Mouse (Mus musculus) E14TG2a.4 (cell line): ENCODE measurements around the gene Ccdc69.

Experiments used
- H3K27me3 ChIP-seq: 2 replicates; pipeline ENCODE4 v1.6.1; 2014; ENCODE audit warnings: low read length, control low read depth; ENCODE audit not compliant: insufficient read depth
- H3K36me3 ChIP-seq: 2 replicates; pipeline ENCODE4 v1.6.1; 2014; ENCODE audit warnings: low read length, control low read depth; ENCODE audit not compliant: insufficient read depth
- H3K4me1 ChIP-seq: replicated peaks from 2 replicates; pipeline ENCODE4 v1.6.1; 2014; ENCODE audit warnings: low read depth, low read length, control low read depth
- H3K4me3 ChIP-seq: replicated peaks from 2 replicates; pipeline ENCODE4 v1.5.1; 2014; ENCODE audit warnings: mild to moderate bottlenecking, low read length
- H3K9me3 ChIP-seq: 2 replicates; pipeline ENCODE4 v1.6.1; 2014; ENCODE audit warnings: low read length, control low read depth
- CTCF ChIP-seq: conservative IDR thresholded peaks from 2 replicates; pipeline ENCODE4 v1.5.1; 2014; ENCODE audit warnings: low read length
- NANOG ChIP-seq: IDR thresholded peaks from 2 replicates; pipeline ENCODE4 v1.6.1; 2014; ENCODE audit warnings: borderline replicate concordance, low read length, mixed read lengths
- POU5F1 ChIP-seq: IDR thresholded peaks from 2 replicates; pipeline ENCODE4 v1.6.1; 2014; ENCODE audit warnings: low read length, borderline replicate concordance

The Ccdc69 gene

GRCm38 (mm10) chr11:55069023-55069422, 8.9 kb downstream of the Ccdc69 start:
- H3K27me3 ChIP-seq = no peaks in the 10 kb centered on the region
- H3K9me3 ChIP-seq = no peaks in the 10 kb centered on the region
- no peak overlapping the region for H3K4me3 ChIP-seq
- no peaks in the 10 kb centered on the region for H3K36me3 ChIP-seq
- H3K4me1 ChIP-seq = peaks cover 13% of the 10 kb centered on the region
- TF ChIP-seq NANOG (no peak), POU5F1 (no peak), CTCF (no peak)

- TF ChIP-seq POU5F1 (no peak), CTCF (no peak), NANOG (no peak)
- H3K9me3 ChIP-seq = peaks cover 12% of the 10 kb centered on the region
Measured at GRCm38 (mm10) chr11:55066921-55067320, 11.0 kb downstream of the Ccdc69 start.

DNA sequence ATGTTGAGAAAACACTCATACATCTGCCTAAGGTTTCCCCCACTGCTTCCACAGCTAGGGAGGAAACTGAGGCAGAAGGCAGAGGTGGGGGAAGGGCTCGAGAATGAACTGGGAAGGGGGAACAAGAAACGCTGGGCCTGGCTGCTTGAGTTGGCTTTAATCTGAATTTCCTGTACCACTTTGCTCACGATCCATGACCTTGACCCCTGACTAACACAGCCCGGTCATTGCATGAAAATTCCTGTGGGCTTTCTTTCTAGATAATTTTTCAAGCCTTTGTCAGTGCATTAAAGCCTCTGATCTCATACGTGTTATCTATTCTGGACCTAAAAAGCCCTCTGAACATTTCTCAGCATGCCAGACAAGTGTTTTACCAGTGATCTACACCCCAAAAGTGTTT, 15.1 kb downstream of the Ccdc69 start:
- Histone ChIP-seq H3K27me3 (no peaks in the 10 kb centered on the region), H3K9me3 (peaks cover 12% of the 10 kb centered on the region), H3K4me1 (no peaks in the 10 kb centered on the region), H3K36me3 (no peaks in the 10 kb centered on the region), H3K4me3 (no peak overlapping the region)
- TF ChIP-seq POU5F1 = no peak
- no peak for TF ChIP-seq CTCF
- no peak for TF ChIP-seq NANOG

More at GRCm38 (mm10) chr11:55066921-55067320, 11.0 kb downstream of the Ccdc69 start:
- Histone ChIP-seq H3K27me3 (no peaks in the 10 kb centered on the region), H3K36me3 (no peaks in the 10 kb centered on the region), H3K4me3 (no peak overlapping the region), H3K4me1 (peaks cover 7% of the 10 kb centered on the region)

DNA sequence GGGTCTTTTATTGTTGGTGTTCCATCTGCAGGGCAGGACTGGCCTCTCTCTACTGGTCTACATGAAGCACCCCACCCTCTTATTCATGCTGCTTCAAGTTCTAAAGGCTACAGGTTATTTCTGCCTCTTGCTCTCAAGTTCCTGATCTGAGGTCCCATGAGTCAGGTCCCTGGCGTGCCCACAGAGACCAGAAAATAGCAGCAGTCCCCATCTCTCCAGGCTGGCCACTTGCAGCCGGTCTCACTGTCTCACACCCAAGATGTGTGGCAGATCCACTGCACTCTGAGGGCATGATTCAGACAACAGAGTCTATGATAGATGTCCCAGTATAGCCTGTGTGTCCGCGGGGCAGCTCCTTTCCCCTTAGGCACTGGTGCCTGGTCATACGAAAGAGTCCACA, 17.1 kb downstream of the Ccdc69 start:
- H3K4me3 ChIP-seq = no peak overlapping the region
- H3K4me1 ChIP-seq = no peaks in the 10 kb centered on the region
- TF ChIP-seq CTCF (no peak), NANOG (no peak), POU5F1 (no peak)
- H3K9me3 ChIP-seq = peaks cover 12% of the 10 kb centered on the region
- no peaks in the 10 kb centered on the region for H3K27me3 ChIP-seq
- H3K36me3 ChIP-seq = no peaks in the 10 kb centered on the region

GRCm38 (mm10) chr11:55057511-55057910, 20.4 kb downstream of the Ccdc69 start:
- Histone ChIP-seq H3K4me3 (no peak overlapping the region), H3K36me3 (no peaks in the 10 kb centered on the region), H3K9me3 (peaks cover 5% of the 10 kb centered on the region), H3K27me3 (peaks cover 6% of the 10 kb centered on the region; the same call in 1 of the 2 replicates), H3K4me1 (no peaks in the 10 kb centered on the region)
- no peak for TF ChIP-seq POU5F1
- peak; percentile 66 for TF ChIP-seq CTCF

DNA sequence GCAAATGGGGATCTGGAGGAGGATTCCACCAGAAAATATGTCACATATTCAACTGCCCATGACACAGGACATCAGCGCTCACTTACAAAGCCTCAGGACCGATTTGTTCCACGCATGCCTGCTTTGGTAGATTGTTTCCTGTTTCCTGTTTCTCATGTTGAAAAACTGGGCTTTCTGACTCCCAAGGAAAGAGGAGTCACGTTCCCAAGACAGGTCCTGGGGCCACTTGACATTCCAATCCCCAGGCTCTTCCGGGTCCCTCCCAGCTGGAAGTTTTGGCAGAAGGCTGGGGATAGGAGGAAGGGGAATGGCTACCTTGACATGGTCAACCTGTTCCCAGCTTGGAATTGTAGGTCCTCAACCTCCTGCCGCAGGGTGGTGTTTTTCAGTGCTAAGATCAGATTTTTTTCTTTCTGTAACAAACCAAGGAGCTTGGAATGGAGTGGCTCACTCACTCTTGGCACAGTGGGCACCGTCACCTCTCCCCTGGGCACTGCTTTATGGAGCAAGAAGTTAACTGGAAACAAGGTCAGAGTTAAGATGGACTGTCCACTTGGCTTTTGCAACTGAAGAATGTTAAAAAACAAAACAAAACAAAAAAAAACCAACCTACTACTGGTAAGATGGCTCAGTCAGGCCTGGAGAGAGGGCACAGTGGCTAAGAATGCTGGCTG, 27.0 kb downstream of the Ccdc69 start:
- Histone ChIP-seq H3K9me3 (peaks cover 9% of the 10 kb centered on the region; the same call in 1 of the 2 replicates), H3K4me3 (no peak overlapping the region), H3K27me3 (peaks cover 6% of the 10 kb centered on the region; the same call in 1 of the 2 replicates), H3K36me3 (no peaks in the 10 kb centered on the region), H3K4me1 (peaks cover 7% of the 10 kb centered on the region; the same call in 1 of the 2 replicates)
- TF ChIP-seq NANOG = no peak
- TF ChIP-seq POU5F1 = no peak
- no peak for TF ChIP-seq CTCF

DNA sequence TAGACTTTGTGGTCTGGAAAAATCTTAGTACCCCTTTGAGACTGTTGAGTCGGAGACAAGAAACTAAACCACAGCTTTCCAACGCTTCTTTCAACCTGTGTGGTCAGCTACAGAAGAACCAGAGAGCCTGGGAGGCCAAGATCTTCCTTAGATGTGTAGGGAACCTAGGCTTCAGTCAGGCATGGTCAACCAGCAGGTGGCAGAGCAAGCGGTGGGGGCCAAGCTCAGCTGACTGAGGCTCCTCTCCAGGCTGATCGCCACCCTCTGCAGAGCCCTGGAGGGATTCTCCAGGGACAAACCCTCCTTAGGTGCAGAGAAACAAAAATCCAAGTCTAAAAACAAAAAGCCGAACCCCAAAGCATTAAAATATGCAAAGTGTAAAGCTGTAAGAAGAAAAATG, 31.3 kb downstream of the Ccdc69 start:
- H3K27me3 ChIP-seq = no peaks in the 10 kb centered on the region
- peaks cover 7% of the 10 kb centered on the region; the same call in 1 of the 2 replicates for H3K4me1 ChIP-seq
- H3K9me3 ChIP-seq = peaks cover 9% of the 10 kb centered on the region; the same call in 1 of the 2 replicates

DNA sequence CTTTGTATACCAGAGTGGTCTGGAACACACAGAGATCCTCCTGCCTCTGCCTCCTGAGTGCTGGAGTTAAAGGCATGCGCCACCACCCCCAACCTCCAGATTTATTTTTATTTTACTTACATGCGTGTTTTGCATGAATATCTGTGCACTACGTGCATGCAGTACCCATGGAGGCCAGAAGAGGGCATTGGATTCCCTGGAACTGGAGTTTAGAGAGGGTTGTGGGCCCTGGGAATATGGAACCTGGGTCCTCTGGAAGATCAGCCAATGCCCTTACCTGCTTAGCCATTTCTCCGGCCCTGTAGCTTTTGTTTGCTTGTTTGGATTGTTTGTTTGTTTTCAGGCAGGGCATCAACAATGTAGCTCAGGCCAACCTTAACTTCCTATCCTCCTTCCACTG, 36.6 kb downstream of the Ccdc69 start:
- no peaks in the 10 kb centered on the region for H3K36me3 ChIP-seq
- TF ChIP-seq POU5F1 (no peak), NANOG (no peak), CTCF (peak; percentile 88)
- no peaks in the 10 kb centered on the region for H3K9me3 ChIP-seq
- no peaks in the 10 kb centered on the region for H3K27me3 ChIP-seq
- no peak overlapping the region for H3K4me3 ChIP-seq
- H3K4me1 ChIP-seq = peaks cover 6% of the 10 kb centered on the region

More for the DNA sequence above, 31.3 kb downstream of the Ccdc69 start:
- Histone ChIP-seq H3K36me3 (no peaks in the 10 kb centered on the region), H3K4me3 (no peak overlapping the region)
- no peak for TF ChIP-seq POU5F1
- TF ChIP-seq CTCF = no peak
- no peak for TF ChIP-seq NANOG
